Mouse (Mus musculus) natural killer cell, adult 2 months (primary cell): ENCODE measurements at regions not wholly inside any gene's neighbourhood (a gene's known extent, or its start where the extent isn't known, plus 50 kb on each side); places are given as distances from the start of the nearest gene placed in this dataset.
A peak's percentile ranks its signal among the peaks of the same experiment; 100 is the strongest.
"Not testable (repeated sequence)": the region's sequence is repeated elsewhere in the genome, so short reads cannot be mapped to it uniquely, and the experiment has no call there.

ENCODE experiments used
- DNase-seq, 2 experiments: peaks; one replicate each; pipeline ENCODE4 v3.0.0; 2022; ENCODE audit warnings: low spot score in 2 of 2

DNA sequence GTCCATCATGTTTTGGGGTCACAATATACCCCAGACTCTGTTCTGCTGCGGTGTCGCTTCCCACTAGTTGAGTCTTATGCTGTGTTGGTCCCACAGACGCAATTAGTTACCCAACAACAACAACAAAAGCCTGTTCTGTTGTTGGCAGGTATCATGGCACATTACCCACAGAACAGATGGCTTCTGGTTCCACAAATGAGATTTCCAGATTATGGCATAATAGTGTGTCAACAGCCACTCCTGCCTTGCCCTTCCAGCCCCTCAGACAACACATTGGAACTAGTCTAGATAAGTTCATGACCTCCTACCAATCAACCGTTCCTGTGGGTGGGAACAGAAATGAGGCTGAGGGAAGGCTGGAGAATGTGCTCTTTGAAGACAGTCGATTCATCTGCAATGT lies 351.5 kb downstream of the Fut8 start:
- no peak for DNase-seq

DNA sequence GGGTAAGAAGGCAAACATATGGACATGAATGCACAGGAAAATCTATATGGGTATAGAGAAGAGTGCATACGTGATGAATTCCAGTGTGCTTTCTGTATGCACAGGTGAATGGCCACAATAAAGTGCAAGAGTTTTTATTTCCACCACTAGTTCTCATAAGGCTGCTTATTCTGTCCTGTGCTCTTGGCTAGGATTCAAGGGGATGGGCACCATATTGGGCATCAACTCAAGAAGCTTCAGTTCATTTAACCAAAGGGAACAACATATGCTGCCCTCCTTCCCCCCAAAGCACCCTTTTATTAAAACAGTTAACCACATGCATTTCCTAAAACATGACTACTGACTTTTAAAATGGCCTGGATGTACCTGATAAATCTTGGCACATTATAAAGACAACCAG lies 356.2 kb downstream of the Fut8 start:
- no peak for DNase-seq

DNA sequence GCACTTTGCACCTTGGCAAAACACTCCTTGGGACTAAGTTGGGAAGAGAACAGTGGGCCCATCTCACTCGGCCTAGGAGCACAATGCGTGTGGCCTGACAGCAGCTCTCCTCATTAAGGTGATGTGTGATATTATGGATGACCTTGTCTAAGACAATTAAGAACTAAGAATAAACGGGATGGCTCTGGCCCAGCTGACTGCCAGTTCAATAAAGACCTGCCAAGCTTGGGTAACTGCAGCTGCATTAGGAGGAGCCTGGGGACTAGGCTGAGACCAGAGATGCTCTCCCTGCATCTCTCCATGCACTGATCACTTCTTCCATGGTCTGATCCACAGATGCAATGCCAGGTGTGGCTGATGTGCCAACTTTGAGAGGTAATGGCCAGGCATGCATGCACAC lies 356.7 kb downstream of the Fut8 start:
- DNase-seq, result no peak

DNA sequence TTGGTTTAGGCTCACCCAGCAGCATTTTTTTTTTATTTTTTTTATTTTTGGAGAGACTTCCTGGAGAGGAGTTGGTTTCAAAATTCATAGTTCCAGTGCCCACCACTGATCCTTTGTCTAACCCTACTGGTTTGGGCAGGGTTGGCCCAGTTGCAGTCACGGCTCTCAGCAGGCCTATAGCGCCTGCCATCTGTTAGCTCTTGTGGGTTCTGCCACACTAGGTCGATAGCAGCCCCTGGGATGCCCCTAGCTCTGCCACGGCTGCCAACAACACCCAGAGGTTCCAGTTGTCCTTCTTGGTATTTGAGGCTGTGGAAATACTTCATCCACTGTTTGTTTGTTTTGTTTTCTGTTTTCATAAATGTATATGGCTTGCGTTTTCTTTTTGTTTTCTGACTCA lies 357.9 kb downstream of the Fut8 start:
- DNase-seq, result no peak

DNA sequence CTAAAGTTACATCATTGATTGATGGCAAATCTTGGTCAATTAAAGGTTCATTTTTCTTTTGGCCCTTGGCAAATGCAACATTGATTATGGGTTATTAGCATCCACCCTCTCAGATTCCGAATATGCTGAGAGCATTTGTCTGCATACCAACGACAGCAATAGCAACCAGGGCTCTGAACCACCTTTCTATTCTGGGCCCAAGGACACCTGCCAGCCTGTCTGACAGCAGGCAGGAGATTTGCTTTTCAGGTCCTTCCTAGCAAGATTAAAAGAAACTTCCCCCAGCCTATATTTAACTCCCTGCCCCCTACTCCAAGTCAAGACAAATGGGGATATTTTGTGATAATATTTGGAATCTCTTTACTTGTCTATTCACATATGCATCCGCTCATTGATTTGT lies 358.8 kb downstream of the Fut8 start:
- no peak for DNase-seq

DNA sequence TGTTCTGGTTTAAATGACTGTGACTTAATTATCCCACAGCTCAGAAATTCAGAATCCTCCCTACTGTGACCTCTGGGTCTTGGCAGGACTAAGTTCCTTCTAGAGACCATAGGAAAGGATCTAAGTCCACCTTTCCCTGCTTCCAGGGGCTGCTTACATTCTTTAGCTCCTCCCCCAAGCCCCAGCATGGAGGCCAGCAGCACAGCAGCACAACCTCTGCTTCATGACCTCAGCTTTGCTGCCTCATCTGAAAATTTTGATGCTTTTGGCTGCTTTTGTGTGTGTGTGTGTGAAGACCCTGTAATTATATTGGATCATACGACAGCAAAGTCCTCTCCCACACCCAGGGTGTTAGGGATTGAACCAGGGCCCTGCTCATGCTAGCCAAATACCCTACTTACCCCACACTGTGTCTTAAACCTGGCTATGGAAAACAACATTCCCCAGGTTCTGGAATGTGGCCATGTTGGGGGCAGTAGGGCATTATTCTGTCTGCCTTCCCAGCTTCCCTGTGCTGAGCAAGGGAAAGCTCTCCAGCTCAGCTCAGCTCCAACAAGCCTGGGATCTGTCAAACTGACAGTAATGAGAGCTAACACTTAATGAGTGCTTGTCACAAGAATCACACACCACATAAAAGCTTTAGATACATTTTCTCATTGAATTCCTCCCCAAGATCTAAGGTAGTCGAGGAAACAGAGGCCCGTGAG lies 359.9 kb downstream of the Fut8 start:
- DNase-seq, result no peak

DNA sequence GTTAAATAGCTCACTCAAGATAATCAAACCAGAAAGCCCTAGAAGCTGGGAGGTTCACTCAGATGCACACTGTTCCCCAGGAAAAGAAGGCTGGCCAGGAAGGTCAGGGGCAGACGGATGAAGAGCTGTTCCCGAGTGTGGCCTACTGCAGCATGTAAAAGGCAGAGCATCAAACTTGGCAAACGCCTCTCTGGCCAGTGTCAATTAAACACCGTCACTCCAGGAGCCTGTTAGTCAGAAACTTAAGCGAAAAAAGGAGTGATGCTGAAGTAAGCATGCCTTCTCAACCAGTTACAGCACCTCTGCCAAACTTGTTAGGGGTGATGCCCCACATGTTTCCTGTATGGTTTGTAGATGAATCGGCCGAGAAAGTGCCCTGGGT lies 360.4 kb downstream of the Fut8 start:
- peak; percentile 44 to 63 for DNase-seq

DNA sequence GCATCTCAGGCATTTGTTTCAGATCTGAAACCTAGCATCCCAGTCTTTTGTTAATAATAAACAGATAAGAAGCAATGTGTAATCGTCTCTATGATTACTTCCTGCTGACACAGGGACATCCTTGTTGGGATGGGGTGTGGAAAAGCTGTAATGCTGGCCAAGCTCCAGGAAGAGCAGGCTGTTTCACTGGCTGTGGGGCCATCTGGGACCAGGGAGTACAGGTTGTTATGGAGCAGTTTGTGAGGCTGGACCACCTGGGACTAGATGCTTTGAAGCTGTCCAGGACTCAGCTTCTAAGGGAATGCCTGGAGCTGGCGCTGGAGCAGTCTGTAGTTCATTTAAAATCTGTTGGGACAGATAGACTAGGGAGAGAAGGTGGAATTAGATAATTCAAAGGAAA lies 361.5 kb downstream of the Fut8 start:
- no peak for DNase-seq

DNA sequence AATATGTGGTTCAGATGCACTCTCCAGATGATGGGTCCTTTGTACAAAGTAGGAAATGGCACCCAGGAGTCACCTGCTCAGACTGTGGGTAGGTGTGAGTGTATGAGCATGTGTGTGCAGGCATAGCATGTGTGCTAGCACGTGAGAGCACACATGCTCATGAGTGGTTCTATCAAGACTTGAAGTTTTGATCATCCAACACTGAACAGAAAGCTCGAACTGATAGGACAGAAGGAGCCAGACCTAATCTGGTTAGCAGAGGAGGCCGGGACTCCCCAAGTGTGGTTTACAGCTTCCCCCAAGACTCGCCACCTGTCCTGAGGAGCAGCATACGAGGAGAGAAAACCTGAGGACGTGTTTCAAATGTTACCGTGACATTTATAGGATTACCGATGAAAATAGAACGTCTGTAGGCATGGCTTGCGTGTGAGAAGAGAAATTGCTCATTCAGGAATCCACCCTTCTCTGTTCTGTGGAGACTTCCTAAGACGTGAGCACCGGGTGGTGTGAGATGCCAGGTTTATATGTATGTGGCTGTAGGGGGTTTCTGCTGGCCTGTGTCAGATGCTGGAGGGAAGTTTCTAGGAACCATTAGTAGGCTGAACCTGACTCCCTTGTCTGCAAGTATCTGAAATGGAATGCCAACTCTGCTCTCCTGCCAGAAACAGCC lies 366.0 kb downstream of the Fut8 start:
- no peak for DNase-seq

DNA sequence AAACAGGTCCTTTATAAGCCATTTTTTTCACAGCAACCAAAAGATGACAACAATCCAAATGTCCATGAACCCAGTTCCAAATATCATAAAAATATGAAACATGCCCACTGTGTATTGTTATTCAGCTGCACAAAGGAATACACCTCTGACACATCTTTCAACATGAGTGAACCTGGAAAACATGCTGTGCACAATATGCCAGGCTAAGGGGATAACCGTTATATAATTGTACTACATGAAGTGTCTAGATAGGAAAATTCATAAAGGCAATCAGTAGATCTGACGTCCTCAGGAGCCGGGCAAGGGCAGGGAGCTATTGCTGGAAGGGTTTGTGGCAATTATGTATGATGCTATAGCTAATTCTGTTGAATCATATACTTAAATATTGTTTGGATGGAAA lies 379.6 kb downstream of the Fut8 start:
- DNase-seq, result no peak

DNA sequence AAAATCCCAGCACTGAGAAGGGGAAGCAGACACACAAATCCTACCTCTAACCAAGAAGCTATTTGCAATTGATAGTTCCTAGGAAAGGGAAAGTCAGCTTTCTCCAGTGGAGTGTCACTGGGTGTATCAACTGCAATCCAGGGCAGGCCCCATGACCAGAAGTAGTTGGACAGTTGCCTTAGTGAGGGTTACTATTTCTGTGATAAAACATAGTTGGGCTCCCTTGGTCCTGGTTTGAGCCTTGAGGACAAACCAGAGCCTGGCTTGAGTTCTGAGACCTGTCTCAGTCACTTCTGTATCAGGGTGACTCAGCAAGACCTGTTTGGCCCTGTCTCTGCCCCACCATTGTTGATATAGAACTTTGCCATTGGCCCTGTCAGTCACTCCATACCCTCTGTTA lies 384.3 kb downstream of the Fut8 start:
- no peak for DNase-seq

DNA sequence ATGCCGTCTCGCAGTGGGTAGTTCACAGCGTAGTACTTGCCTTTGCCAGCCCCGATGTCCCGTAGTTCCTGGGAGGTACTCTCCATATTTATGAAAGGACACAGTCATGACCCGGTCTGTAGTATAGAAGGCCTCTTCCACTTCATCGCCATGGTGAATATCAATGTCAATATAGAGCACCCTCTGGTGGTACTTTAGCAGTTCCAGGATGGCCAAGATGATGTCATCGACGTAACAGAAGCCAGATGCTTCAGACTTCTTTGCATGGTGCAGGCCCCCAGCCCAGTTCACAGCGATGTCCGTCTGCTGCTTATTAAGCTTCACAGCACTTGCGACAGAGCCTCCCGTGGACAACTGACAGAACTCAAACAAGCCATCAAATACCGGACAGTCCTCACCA lies 386.4 kb downstream of the Fut8 start:
- not testable (repeated sequence) for DNase-seq

DNA sequence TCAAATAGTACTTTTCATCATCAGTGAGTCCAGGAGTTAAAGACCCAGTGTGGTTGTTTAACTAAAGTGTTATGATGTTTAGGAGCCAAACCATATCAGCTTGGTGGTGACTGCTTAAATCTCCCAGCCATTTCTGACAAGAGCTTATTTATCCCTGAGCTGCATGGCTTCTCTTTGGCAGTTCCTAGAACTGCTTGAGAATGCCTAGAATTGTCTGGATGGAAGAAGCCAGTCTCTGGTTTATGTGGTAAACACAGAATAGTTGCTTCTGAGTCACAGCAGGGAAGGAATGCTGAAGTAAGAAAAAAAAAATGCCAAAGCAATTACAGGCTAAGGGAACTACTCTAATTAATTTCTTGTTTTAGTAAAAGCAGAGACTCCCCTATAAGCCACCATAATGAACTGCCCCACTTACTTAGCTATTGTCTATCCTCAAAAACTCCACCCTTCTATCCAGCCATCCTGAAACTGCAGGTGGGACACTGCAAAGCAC lies 390.5 kb downstream of the Fut8 start:
- no peak for DNase-seq

DNA sequence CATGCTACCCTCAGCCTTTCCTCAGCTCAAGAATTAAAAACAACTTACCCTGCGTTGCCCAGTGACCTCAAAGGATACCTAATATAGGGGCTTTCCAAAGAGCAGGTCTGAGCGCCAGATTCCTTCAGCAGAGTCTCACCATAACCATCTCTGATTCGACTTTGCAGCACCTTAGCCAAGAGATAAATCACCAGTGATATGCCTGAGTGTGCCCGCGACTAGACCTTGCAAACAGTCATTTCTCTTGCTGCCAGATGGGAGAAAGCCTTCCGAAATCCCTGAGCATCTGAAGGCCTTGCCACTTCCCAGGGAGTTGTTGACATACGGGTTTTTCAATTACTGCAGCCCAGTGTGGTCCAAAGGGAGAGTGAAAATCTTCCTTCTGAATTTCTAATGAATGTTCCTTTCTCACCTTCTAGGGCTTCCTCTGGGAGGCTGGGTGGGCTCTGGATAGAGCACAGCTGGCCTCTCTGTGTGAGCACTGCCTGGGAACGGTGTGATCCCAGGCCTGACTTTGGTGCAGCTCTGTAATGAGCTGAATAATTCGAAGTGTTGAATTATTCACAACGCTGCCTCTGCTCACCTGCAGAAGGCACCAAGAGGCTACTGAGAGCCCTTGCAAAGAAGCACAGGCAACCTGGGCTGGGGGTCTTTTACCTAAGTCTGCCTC lies 396.2 kb downstream of the Fut8 start:
- DNase-seq, result no peak

DNA sequence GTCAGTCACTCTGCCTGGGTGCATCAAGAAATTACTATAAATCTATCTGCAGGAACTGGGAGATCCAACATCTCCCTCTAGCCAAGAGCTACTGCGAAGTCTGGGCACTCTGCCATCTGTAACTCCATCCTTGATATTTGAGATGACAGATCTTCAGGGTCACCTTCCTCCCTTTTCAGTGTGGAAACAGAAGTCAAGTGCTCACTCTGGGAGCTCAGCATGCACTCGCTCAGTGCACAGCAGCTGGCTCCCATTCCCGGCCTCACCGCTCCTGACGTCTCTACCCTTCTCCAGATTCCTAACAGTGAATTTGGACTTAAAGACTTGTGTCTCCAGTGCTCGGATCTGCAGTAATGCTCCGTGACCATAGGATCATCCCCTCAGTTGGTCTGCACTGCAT lies 400.3 kb downstream of the Fut8 start:
- no peak for DNase-seq

DNA sequence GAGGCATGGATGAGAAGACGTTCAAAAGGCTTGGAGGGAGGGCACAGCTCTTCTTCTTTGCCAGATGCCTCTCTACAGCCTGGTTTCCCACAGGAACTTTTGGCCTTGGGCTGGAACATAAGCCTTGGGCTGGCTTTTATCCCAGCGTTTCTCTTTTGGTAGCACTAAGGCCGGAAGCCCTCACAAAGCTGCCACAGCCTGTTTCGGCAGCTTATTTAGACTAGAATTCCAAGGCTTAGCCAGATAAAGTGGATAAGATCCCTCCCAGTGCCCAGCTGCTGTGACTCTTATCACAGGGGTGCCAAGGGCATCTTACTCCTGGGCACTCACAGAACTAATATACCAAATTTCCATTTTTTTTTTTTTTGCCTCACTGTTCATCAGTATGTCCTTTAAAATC lies 404.4 kb downstream of the Fut8 start:
- no peak for DNase-seq

DNA sequence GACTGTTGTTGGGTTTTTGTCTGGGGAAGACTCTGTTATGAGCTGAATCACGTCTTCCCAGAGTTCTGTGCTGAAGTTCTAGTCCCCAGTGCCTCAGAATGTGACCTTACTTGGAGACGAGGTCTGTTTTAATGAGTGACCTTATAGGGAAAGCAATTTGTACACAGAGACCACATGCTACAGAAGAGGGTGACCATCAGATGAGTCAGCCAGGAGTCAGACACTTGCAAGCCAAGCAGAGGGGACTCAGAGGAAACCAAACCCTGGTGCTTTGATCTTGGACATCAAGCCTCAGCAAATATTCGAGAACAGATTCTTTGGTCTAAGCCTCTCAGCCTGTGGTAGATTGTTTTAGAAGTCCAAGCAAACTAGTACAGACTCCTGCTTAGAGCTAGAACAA lies 409.9 kb downstream of the Fut8 start:
- no peak for DNase-seq

DNA sequence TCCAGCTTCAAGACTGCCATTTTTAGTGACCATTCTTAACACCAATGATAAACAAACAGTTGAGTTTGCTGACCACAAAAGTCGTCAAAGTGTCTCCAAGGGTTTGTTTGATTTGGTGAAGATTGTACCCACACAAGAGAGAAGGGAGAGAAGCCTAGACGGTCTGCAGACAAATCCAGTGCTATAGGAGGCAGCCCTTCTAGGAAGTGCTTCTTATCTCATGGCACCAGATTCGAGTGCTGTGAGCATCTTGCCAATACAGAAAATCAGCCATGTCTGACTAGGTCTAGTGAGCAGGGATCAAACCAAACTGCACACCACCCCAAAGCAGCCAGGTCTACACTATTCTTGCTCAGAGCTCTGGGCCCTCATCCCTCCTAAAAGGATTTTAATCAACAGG lies 416.4 kb downstream of the Fut8 start:
- no peak for DNase-seq

DNA sequence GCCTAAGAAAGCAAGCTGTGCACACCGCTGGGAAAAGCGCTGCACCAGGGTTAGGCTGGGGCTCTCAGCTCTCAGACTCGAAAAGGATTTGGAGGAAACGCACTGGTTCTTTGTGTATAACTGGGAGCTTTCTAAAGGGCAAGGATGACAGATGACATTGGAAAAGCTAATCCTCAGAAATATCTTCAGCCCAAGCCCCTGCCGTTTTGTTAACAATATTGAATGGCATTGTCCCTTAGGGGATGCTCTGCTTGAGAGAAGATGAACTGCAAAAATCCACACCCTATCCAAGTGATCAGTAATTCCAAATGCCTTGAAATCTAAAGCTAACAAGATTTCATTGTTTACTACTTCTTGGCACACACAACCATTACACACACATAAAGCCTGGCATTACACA lies 419.1 kb downstream of the Fut8 start:
- no peak for DNase-seq

DNA sequence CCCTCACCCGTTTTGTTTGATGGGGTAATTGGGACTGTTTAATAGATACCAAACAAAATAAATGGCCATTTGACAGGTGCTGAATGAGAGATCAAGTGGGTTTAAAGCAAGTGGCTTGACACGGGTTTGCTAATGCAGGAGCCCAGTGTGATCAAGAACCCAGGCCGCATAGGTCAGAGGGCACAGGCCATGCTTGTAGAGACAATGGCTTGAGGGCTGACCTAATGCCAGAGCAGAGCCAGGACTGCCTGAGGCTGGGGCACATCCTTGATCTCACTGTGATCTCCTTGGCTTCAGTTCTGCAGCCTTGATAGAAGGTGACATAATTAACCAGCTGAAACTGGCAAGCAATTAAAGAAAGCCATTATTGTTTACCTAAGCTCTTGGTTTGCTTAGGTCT lies 420.0 kb downstream of the Fut8 start:
- no peak for DNase-seq

DNA sequence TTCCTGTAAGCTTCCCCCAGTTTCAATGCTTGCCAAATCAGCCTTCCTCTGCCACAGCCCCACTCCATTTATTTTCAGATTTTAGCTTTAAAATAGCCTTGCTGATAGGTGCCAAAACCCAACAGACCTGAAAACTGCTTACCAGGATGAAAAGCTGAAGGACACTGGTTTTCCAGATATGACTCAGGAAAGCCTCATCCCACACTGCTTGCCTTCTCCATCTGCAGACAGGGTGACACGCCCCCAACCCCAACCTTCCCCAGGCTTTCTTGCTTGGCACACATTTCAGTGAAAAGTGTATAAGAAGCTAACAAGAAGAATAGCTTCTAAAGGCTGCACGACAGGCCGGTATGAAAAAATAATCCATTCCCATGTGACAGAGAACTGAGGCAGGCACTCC lies 425.3 kb downstream of the Fut8 start:
- no peak for DNase-seq

DNA sequence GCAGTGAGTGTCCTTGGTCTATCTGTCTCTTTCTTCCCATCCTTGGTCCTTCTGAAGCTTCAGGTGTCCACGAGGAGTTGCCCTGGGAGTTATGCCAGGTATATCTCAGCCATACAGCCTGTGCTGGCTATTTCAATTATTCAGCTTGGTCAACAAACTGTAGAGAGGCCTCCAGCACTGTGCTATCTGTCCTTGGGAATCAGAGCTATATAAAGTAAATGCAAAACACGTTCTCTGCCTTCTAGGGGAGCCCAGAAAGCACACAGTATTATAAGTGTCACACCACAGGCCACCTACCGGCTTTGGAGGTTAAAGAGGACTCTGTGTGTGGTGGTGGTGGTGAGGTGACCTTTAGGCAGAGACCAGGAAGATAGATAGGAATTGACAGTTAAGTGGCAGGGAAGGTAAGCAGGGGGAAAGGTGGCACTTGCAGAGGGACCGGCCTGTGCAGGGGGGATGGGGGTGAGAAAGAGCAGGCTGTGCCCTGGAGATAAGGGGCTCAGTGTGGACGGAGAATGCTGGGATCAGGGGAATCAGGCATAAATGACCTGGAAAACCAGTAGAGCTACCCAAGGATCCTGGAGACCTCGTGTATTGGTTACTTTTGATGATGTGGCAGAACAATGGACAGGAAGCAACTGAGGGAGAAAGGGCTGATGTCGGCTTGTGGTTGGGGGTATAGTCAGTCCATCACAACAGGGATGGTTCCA lies 425.9 kb downstream of the Fut8 start:
- no peak for DNase-seq

DNA sequence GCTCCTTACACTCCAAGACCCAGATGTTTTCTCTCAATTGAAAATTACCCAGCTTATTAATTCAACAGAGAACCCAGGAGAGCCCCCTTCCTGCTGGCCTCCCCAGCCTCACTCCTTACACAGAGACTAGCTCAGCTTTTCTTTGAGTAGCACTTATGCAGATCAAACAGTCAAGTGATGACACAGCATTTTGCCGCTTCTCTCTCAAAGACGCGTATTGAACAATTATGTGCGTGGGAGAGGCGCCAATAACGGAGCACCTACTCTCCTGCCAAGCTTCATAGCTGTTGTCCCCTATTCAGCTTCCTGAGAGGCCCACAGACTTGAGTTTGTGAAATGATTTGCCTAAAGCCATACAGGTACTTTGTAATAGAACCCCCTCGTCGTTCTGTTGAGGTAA lies 428.5 kb downstream of the Fut8 start:
- no peak for DNase-seq
